Mouse (Mus musculus): ENCODE data around the gene Tmem81. TPM values are rescaled to one million over a fixed set of nuclear protein-coding genes. Genes with fewer than 3 reads are reported as not detected.
"Not testable (repeated sequence)": the region's sequence is repeated elsewhere in the genome, so short reads cannot be mapped to it uniquely, and the experiment has no call there.

Tmem81 gene
- 1.8 and 2.0 TPM in 2 replicates for polyA plus RNA-seq (2015; fragmentation: Nextera tagmentation; extraction: Ambion mirVana)

GRCm38 (mm10) chr1:132506058-132506457 is at the start of gene Tmem81:
TSS of gene Tmem81 (plus strand) at chr1:132506230.
- Histone ChIP-seq H3K36me3 (peaks cover 33% of the 10 kb centered on the region), H3K4me1 (replicated peaks) (no peaks in the 10 kb centered on the region)
- 89% methylated on average over 7 of the region's 7 CpGs for WGBS

GRCm38 (mm10) chr1:132464651-132465050 is 41.4 kb upstream of the Tmem81 start:
- 77% methylated on average over 5 of the region's 5 CpGs for WGBS
- no peak for ATAC-seq
- H3K4me2 ChIP-seq (replicated peaks) = no peak overlapping the region
- no peak overlapping the region for H3K4me3 ChIP-seq (replicated peaks)
- no peak overlapping the region for H3K9ac ChIP-seq
- no peaks in the 10 kb centered on the region for H3K9me3 ChIP-seq
- H3K36me3 ChIP-seq = peaks cover 12% of the 10 kb centered on the region
- H3K27me3 ChIP-seq (replicated peaks) = no peaks in the 10 kb centered on the region
- no peak overlapping the region for H3K27ac ChIP-seq
- H3K4me1 ChIP-seq (replicated peaks) = 0 out of 2 replicates have a peak, but pooled peaks cover 5% of the 10 kb centered on the region

More at GRCm38 (mm10) chr1:132506058-132506457, at the start of gene Tmem81:
- H3K9ac ChIP-seq = no peak within 1 kb of the TSS
- no peak within 1 kb of the TSS for H3K4me2 ChIP-seq (replicated peaks)
- H3K9me3 ChIP-seq = no peaks in the 10 kb centered on the region
- no peak for ATAC-seq
- H3K27ac ChIP-seq = no peak within 1 kb of the TSS
- no peaks in the 10 kb centered on the region for H3K27me3 ChIP-seq (replicated peaks)
- H3K4me3 ChIP-seq (replicated peaks) = no peak within 1 kb of the TSS

DNA sequence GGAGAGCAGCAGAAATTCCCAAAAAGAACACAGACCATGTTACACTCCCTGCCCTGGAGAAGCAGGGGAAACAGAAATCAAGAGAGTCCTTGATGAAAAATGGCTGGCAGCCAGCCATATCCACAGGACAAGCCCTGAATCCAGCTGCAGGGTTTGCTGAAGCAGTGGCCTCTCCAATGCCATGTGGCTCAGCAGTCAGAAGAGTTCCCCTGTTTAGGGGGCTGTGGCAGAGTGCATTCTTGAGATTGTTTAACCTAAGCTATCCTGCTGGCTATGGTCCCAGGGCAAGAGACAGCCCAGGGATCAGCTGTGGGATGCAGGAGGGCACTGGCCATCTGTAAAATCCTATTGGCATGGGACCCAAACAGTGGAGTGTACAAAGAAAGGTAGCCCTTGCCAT is 37.1 kb upstream of the Tmem81 start:
- H3K4me2 ChIP-seq (replicated peaks) = no peak overlapping the region
- H3K27me3 ChIP-seq (replicated peaks) = no peaks in the 10 kb centered on the region
- no peak overlapping the region for H3K27ac ChIP-seq
- 0 out of 2 replicates have a peak, but pooled peaks cover 5% of the 10 kb centered on the region for H3K4me1 ChIP-seq (replicated peaks)
- no peak overlapping the region for H3K4me3 ChIP-seq (replicated peaks)
- ATAC-seq = no peak
- H3K36me3 ChIP-seq = peaks cover 7% of the 10 kb centered on the region; the same call in 1 of the 2 replicates
- H3K9me3 ChIP-seq = no peaks in the 10 kb centered on the region
- no peak overlapping the region for H3K9ac ChIP-seq

DNA sequence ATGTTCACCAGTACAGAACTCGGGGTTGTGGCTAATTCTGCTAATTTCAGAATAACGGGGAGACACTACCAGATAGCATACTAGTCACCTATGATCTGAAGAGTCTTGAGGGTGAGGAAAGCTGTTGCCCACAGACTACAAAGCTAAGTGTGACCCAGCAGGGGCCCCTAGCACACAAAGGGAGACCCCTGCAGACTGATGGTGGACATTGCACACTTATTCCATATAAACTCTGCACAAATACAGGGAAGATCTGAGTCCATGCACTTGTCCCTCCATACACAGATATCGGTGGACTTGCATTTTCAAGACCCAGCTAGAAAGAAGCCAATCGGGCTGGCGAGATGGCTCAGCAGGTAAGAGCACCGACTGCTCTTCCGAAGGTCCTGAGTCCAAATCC is 36.5 kb upstream of the Tmem81 start:
- H3K4me3 ChIP-seq (replicated peaks) = no peak overlapping the region
- no peak overlapping the region for H3K4me2 ChIP-seq (replicated peaks)
- ATAC-seq = no peak
- H3K9me3 ChIP-seq = no peaks in the 10 kb centered on the region
- H3K36me3 ChIP-seq = peaks cover 3% of the 10 kb centered on the region; the same call in 1 of the 2 replicates
- WGBS = 92% methylated on average over 7 of the region's 7 CpGs
- no peaks in the 10 kb centered on the region for H3K27me3 ChIP-seq (replicated peaks)
- H3K4me1 ChIP-seq (replicated peaks) = 0 out of 2 replicates have a peak, but pooled peaks cover 5% of the 10 kb centered on the region
- H3K9ac ChIP-seq = no peak overlapping the region
- H3K27ac ChIP-seq = no peak overlapping the region

DNA sequence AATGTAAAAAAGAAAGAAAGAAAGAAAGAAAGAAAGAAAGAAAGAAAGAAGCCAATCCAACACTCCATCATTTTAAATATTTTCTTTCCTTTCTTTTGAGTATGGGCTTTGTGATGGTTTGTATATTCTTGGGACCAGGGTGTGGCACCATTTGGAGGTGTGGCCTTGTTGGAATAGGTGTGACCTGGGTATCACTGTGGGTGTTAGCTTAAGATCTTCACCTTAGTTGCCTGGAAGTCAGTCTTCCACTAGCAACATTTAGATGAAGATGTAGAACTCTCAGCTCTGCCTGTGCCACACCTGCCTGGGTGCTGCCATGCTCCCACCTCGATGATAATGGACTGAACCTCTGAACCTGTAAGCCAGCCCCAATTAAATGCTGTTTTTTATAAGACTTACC is 36.0 kb upstream of the Tmem81 start:
- H3K4me2 ChIP-seq (replicated peaks); H3K4me1 ChIP-seq (replicated peaks); H3K9me3 ChIP-seq; H3K36me3 ChIP-seq; H3K9ac ChIP-seq; H3K4me3 ChIP-seq (replicated peaks); H3K27ac ChIP-seq; H3K27me3 ChIP-seq (replicated peaks); ATAC-seq: not testable (repeated sequence)
- 96% methylated on average over 1 of the region's 1 CpGs for WGBS

DNA sequence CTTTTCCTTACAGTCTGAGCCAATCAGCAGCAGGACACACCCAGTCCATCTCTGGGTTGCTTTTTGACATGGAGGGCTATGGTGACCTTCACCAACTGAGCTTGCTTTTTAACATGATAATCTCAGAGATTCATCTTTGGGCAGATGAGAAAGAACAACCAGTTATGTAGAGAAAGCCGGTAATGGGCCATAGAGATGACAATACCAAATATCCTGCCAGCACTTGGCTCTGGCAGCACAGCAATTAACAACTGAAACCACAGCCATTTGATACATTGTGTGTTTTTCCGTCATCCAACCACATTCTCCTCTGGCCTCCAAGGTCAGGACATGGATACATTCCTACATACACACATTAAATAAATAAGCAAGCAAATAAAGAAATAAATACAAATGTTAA is 35.0 kb upstream of the Tmem81 start:
- Histone ChIP-seq H3K4me1 (replicated peaks) (0 out of 2 replicates have a peak, but pooled peaks cover 5% of the 10 kb centered on the region), H3K9me3 (no peaks in the 10 kb centered on the region), H3K36me3 (no peaks in the 10 kb centered on the region), H3K4me3 (replicated peaks) (no peak overlapping the region), H3K9ac (no peak overlapping the region), H3K27me3 (replicated peaks) (no peaks in the 10 kb centered on the region), H3K4me2 (replicated peaks) (no peak overlapping the region), H3K27ac (no peak overlapping the region)
- 90% methylated on average over 2 of the region's 2 CpGs for WGBS
- ATAC-seq = no peak

DNA sequence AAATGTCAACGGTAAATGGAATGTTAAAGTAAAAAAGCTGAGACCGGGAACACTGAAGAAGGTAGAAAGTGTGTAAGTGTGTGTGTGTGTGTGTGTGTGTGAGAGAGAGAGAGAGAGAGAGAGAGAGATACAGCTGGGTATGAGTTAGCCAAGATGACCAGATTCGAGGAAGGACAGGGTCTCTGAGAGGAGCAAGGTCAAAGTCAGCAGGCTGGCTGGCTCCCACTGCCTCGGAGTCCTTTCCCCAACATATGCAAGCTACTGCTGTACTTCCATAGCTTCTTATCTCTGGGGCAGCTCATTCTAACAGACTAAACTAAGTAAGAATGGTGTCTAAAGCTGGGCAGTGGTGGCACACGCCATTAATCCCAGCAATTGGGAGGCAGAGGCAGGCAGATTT is 34.5 kb upstream of the Tmem81 start:
- no peak overlapping the region for H3K4me3 ChIP-seq (replicated peaks)
- H3K27me3 ChIP-seq (replicated peaks) = no peaks in the 10 kb centered on the region
- no peak overlapping the region for H3K9ac ChIP-seq
- H3K4me1 ChIP-seq (replicated peaks) = 0 out of 2 replicates have a peak, but pooled peaks cover 5% of the 10 kb centered on the region
- WGBS = 91% methylated on average over 5 of the region's 5 CpGs
- no peak overlapping the region for H3K4me2 ChIP-seq (replicated peaks)
- no peaks in the 10 kb centered on the region for H3K36me3 ChIP-seq
- no peak overlapping the region for H3K27ac ChIP-seq
- no peaks in the 10 kb centered on the region for H3K9me3 ChIP-seq
- no peak for ATAC-seq

GRCm38 (mm10) chr1:132472537-132472936 is 33.5 kb upstream of the Tmem81 start:
- Histone ChIP-seq H3K4me3 (replicated peaks) (no peak overlapping the region), H3K4me2 (replicated peaks) (no peak overlapping the region), H3K9ac (no peak overlapping the region), H3K9me3 (no peaks in the 10 kb centered on the region), H3K27me3 (replicated peaks) (no peaks in the 10 kb centered on the region), H3K27ac (no peak overlapping the region), H3K4me1 (replicated peaks) (0 out of 2 replicates have a peak, but pooled peaks cover 5% of the 10 kb centered on the region), H3K36me3 (no peaks in the 10 kb centered on the region)
- WGBS = 57% methylated on average over 5 of the region's 5 CpGs
- no peak for ATAC-seq

DNA sequence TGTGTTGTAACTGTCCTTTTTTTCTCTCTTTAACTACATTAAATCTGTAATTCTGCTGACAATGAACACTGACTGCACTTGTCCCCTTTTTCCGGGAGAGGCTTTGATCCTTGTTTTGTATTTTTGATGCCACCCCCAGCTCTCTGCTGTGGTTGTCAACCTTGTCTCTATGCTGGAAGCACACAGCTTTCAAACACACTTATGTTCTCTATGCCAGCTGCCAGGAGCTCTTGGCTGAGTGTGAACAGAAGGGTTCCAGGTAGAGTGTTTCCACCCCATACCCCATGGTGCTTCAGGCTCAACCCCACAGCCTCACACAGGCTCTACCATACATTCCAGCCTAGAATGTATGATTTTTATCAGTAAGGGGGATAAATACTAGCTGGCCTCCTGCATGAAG is 31.5 kb upstream of the Tmem81 start:
- H3K27ac ChIP-seq = no peak overlapping the region
- H3K4me1 ChIP-seq (replicated peaks) = peaks cover 6% of the 10 kb centered on the region
- no peaks in the 10 kb centered on the region for H3K9me3 ChIP-seq
- no peaks in the 10 kb centered on the region for H3K36me3 ChIP-seq
- no peaks in the 10 kb centered on the region for H3K27me3 ChIP-seq (replicated peaks)
- H3K9ac ChIP-seq = no peak overlapping the region
- no peak overlapping the region for H3K4me3 ChIP-seq (replicated peaks)
- ATAC-seq = no peak
- no peak overlapping the region for H3K4me2 ChIP-seq (replicated peaks)
- WGBS = 97% methylated on average over 1 of the region's 1 CpGs

GRCm38 (mm10) chr1:132476575-132476927 is 29.5 kb upstream of the Tmem81 start:
- H3K27me3 ChIP-seq (replicated peaks) = no peaks in the 10 kb centered on the region
- 4% methylated on average over 9 of the region's 9 CpGs for WGBS
- peak overlapping the region; percentile 81 for H3K4me3 ChIP-seq (replicated peaks)
- H3K36me3 ChIP-seq = no peaks in the 10 kb centered on the region
- peak overlapping the region; percentile 69 for H3K4me2 ChIP-seq (replicated peaks)
- H3K9me3 ChIP-seq = no peaks in the 10 kb centered on the region
- ATAC-seq = peak; percentile 64
- peaks cover 6% of the 10 kb centered on the region for H3K4me1 ChIP-seq (replicated peaks)
- H3K27ac ChIP-seq = peak overlapping the region; percentile 30; the same call in 1 of the 2 replicates
- H3K9ac ChIP-seq = peak overlapping the region; percentile 87

- Histone ChIP-seq H3K9me3 (no peaks in the 10 kb centered on the region), H3K27me3 (replicated peaks) (no peaks in the 10 kb centered on the region), H3K4me1 (replicated peaks) (peaks cover 6% of the 10 kb centered on the region), H3K36me3 (no peaks in the 10 kb centered on the region), H3K9ac (peak within 1 kb of the TSS; percentile 87), H3K4me2 (replicated peaks) (peak within 1 kb of the TSS; percentile 69), H3K4me3 (replicated peaks) (peak within 1 kb of the TSS; percentile 81), H3K27ac (peak within 1 kb of the TSS; percentile 56)
- ATAC-seq = peak; percentile 93
- under 1% methylated on average over 43 of the region's 43 CpGs for WGBS
These were observed 28.9 kb upstream of the Tmem81 start, which contains the start of gene Rbbp5 for GRCm38 (mm10) chr1:132476928-132477691. TSS of gene Rbbp5 (plus strand) at chr1:132477365.

GRCm38 (mm10) chr1:132479438-132479837 is 26.6 kb upstream of the Tmem81 start:
- no peak overlapping the region for H3K27ac ChIP-seq
- peaks cover 6% of the 10 kb centered on the region for H3K4me1 ChIP-seq (replicated peaks)
- no peaks in the 10 kb centered on the region for H3K27me3 ChIP-seq (replicated peaks)
- H3K4me2 ChIP-seq (replicated peaks) = no peak overlapping the region
- H3K4me3 ChIP-seq (replicated peaks) = no peak overlapping the region
- no peak overlapping the region for H3K9ac ChIP-seq
- H3K9me3 ChIP-seq = no peaks in the 10 kb centered on the region
- WGBS = 86% methylated on average over 1 of the region's 1 CpGs
- no peaks in the 10 kb centered on the region for H3K36me3 ChIP-seq
- no peak for ATAC-seq

DNA sequence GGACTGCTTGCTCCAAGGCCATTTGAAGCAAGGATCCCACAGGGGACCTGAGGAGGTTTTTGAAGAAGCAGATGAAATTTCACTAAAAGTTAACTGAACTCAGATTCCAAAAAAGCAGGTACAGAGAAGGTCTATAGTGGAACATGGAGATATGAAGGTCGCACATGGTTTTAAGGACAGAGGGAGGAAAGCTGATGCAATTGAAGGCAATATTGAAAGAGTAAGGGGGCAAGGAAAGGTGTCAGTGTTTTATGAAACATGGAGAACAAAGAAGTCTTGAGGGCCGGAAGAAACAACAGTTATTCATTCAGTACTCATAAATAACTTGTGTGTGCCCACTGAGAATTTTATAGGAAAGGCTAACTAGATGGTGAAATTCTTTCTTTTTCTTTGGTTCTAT is 24.4 kb upstream of the Tmem81 start:
- no peaks in the 10 kb centered on the region for H3K36me3 ChIP-seq
- no peak for ATAC-seq
- no peak overlapping the region for H3K4me2 ChIP-seq (replicated peaks)
- 91% methylated on average over 2 of the region's 2 CpGs for WGBS
- no peak overlapping the region for H3K27ac ChIP-seq
- H3K4me1 ChIP-seq (replicated peaks) = peaks cover 6% of the 10 kb centered on the region
- H3K27me3 ChIP-seq (replicated peaks) = no peaks in the 10 kb centered on the region
- H3K9me3 ChIP-seq = no peaks in the 10 kb centered on the region
- H3K9ac ChIP-seq = no peak overlapping the region
- H3K4me3 ChIP-seq (replicated peaks) = no peak overlapping the region

Measured in intestine, embryonic 15.5 days (tissue).